Mouse (Mus musculus) liver, embryonic 14.5 days (tissue): Measurements from ENCODE around the gene Rrp1.

Experiments used
- CTCF ChIP-seq: IDR thresholded peaks from 2 replicates; pipeline ENCODE4 v1.5.1; 2016; ENCODE audit warnings: antibody characterized with exemption, low read depth, control low read depth
- EP300 ChIP-seq: IDR thresholded peaks from 2 replicates; pipeline ENCODE4 v1.6.1; 2016; ENCODE audit warnings: antibody characterized with exemption, low read depth

DNA sequence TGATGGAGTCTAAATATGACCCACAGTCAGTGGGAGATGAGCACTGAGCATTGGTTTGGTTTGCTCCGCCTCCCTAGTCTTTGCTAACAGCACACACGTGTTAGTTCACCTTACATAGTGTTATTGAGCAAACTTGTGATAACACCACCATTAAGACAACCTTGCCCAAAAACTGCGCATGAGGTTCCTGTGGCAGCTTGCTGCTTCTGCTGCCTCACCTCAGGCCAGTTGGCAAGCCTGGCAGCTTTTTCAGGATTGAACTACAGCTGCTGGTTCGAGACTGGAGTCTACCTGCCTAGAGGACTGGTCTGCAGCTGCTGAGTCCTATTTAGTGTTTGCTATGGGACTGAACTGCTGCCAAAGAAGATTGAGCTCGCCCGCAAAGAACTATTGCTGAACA, 49.5 kb downstream of the Rrp1 start:
- TF ChIP-seq EP300: no peak
- no peak for TF ChIP-seq CTCF
